Mouse (Mus musculus): Measurements from ENCODE around the gene Scamp3. TPM values are rescaled to one million over a fixed set of nuclear protein-coding genes. Genes with fewer than 3 reads are reported as not detected.

Gene Scamp3
- polyA plus RNA-seq (2015; fragmentation: Illumina TruSeq; extraction: RNeasy Lipid Tissue Mini Kit (QIAGEN cat#74804); ENCODE audit: low read depth, low replicate concordance), result 70.0 TPM

DNA sequence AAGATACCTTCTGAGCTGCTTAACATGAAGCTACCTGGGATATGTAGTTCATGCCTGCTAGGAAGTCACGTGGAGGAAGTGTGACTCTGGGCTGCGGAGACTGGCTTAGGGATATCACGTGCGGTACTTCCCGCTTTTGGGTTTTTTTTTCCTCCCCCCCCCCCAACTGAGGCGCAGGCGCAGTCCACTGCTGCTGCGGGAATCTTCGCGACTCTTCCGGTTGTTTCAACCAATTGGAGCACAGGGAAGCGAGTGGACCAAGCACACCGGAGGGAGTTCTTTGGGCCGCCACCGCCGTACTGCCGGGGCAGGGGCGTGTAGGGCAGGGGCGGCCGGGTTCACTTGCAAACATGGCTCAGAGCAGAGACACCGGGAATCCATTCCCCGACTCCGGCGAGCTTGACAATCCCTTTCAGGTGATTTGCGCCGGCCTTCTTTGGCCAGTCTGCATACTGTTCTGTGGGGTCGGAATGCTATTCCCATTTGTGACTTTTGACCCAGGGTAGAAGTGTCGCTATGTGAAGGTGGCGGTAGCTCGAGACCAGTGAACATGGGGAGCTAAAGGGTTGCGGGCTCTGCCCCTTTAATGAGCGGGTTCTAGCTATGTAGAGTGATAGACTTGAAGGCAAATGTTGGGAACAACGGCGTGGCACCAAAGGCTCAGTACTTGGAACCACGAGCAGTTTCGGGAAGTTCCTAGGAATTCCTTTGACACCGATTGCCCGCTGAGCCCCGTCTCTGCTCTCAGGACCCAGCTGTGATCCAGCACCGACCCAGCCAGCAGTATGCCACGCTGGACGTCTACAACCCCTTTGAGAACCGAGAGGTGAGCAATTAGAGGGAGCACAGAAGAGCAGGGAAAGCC is at the start of gene Scamp3:
Gene Scamp3, plus strand, starts transcription at position 232 of the 865 bp plus-strand sequence.

DNA sequence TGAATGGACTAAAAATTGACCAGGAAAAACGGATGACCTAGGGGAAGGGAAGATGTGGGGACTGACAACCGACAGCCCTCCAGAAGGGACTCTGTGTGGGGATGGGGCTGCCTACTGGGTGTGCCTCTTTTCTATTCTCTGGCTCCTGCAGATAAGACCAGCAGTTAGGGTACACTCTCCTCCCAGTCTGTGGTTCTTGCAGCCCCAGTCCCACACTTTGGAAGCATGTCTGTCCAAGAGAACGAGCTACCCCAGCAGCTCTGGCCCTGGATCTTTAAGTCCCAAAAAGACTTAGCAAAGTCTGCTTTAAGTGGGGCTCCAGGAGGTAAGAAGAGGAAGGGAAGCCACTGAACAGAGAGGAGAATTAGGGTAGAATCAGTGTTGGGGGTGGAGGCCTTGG is 41.3 kb upstream of the Scamp3 start, which contains the start of gene Pklr:
Gene Pklr, plus strand, starts transcription at position 185 of the 400 bp plus-strand sequence.

DNA sequence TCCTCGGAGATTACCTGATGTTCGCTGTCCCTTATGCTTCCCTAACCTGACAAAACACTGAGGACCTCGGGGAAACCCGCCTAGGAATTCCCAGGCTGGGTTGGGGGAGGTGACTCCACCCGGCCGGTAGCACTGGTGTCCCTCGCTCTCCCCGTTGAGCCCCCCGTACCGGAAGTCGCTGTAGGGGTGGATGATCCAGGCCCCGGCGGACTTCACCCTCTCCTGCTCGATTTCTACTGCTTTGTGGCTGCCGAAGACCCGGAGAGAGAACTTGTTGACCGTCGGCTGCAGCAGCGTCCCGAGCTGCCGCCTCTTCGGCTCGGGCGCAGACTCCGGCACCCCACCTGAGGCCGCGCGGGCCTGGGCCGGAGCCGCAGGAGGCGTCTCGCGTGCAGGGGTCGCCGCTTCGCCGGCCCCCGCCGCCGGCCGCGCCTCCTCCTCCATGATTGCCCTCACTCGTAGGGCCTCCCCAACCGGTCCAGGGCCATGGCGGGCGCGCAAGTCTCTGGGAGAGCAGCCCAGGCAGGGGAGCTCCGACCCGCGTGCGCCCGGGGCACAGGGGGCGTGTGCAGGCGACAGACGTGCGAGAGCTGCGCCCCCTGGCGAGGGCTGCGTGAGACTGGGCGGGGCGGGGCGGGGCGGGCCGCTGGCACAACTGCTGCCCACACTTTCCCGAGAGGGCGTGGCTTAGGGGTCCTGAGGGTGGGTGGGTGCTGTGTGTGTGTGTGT is 17.5 kb upstream of the Scamp3 start, which contains the start of gene Hcn3:
Gene Hcn3, minus strand, starts transcription at position 581 of the 729 bp plus-strand sequence.

GRCm38 (mm10) chr3:89164506-89165267 is 12.6 kb upstream of the Scamp3 start, which contains the start of gene Clk2:
Gene Clk2 (plus strand): TSS chr3:89164795.

GRCm38 (mm10) chr3:89183058-89183958 is 6.0 kb downstream of the Scamp3 start, which contains the start of gene Fam189b:
Gene Fam189b (plus strand): TSS chr3:89183143.

DNA sequence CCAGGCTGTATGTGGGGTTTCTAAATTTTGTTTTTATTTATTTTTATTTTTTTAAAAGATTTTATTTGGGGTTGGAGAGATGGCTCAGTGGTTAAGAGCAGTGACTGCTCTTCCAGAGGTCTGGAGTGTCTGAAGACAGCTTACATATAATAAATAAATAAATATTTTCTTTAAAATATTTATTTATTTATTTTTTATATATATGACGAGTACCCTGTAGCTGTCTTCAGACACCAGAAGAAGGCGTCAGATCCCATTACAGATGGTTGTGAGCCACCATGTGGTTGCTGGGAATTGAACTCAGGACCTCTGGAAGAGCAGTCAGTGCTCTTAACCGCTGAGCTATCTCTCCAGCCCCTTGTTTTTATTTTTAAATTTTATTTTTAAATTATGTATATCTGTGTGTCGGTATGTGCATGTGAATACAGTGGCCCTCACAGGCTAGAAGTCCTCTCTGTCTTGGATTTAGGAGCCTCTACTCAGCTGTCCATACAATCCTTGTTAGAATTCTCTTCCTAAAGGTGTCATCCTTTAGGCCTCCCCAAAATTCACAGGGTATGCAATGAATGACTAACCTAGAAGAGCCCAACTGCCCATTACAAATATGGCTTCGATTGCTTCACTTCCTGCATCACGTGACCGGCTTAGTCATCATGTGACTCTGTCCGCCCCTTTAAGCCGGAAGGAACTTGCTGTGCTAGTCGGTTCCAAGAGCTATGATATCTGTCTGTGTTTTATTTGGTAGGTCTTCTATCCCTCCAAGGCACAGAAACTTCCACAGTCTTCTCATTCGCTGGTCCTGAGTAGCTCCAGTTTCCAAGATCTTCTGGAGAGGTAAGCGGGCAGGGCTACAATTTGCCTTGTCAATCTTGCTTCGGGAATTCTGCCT is 25.2 kb downstream of the Scamp3 start, which contains the start of gene Gba:
Gene Gba, plus strand, starts transcription at position 676 of the 889 bp plus-strand sequence.

GRCm38 (mm10) chr3:89214681-89215411 is 37.6 kb downstream of the Scamp3 start, which contains the start of gene Thbs3:
Gene Thbs3 (plus strand): TSS chr3:89215180.

DNA sequence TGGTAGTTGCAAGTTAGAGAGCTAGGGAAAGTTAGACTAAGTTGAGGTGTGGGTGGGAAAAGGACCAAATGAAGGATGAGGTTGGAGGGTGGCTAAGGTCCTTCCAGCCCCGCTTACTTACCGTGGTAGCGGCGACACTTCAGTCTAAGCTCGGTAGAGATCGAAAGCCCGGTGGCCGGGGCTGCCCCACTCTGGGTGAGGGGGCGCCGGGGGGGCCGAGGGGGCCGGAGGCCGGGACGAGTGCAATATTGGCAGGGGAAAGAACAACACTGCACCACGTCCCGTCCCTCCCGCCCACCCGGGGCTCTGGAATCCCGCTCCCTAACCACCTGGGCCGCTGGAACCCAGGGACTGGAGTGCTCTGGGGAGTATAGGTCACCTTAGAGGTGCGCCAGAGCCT is 49.6 kb downstream of the Scamp3 start, which contains the start of gene Mtx1:
Gene Mtx1, minus strand, starts transcription at position 189 of the 400 bp plus-strand sequence.

GRCm38 (mm10) chr3:89228836-89229235 is 51.6 kb downstream of the Scamp3 start, which contains the start of gene Muc1:
Gene Muc1 (plus strand): TSS chr3:89229057.

Other genes starting within 250 kb of the Scamp3 start
- gene Ash1l, start 226.9 kb upstream of the Scamp3 start, polyA plus RNA-seq (2015; fragmentation: Illumina TruSeq; extraction: RNeasy Lipid Tissue Mini Kit (QIAGEN cat#74804); ENCODE audit: low read depth, low replicate concordance), result 33.9 TPM
- 140 TPM for gene Dap3, start 226.3 kb upstream of the Scamp3 start, polyA plus RNA-seq (2015; fragmentation: Illumina TruSeq; extraction: RNeasy Lipid Tissue Mini Kit (QIAGEN cat#74804); ENCODE audit: low read depth, low replicate concordance)
- gene Rusc1, start 84.2 kb upstream of the Scamp3 start, polyA plus RNA-seq (2015; fragmentation: Illumina TruSeq; extraction: RNeasy Lipid Tissue Mini Kit (QIAGEN cat#74804); ENCODE audit: low read depth, low replicate concordance), result 130 TPM
- not detected for gene Gm43738, start 76.4 kb upstream of the Scamp3 start, polyA plus RNA-seq (2015; fragmentation: Illumina TruSeq; extraction: RNeasy Lipid Tissue Mini Kit (QIAGEN cat#74804); ENCODE audit: low read depth, low replicate concordance)
- gene Fdps, start 75.5 kb upstream of the Scamp3 start, polyA plus RNA-seq (2015; fragmentation: Illumina TruSeq; extraction: RNeasy Lipid Tissue Mini Kit (QIAGEN cat#74804); ENCODE audit: low read depth, low replicate concordance), result 98.7 TPM
- not detected for gene Pklr, start 41.3 kb upstream of the Scamp3 start, polyA plus RNA-seq (2015; fragmentation: Illumina TruSeq; extraction: RNeasy Lipid Tissue Mini Kit (QIAGEN cat#74804); ENCODE audit: low read depth, low replicate concordance)
- gene Hcn3, start 17.3 kb upstream of the Scamp3 start, polyA plus RNA-seq (2015; fragmentation: Illumina TruSeq; extraction: RNeasy Lipid Tissue Mini Kit (QIAGEN cat#74804); ENCODE audit: low read depth, low replicate concordance), result 8.9 TPM
- gene Clk2, start 12.7 kb upstream of the Scamp3 start, polyA plus RNA-seq (2015; fragmentation: Illumina TruSeq; extraction: RNeasy Lipid Tissue Mini Kit (QIAGEN cat#74804); ENCODE audit: low read depth, low replicate concordance), result 35.8 TPM
- 38.8 TPM for gene Fam189b, start 5.7 kb downstream of the Scamp3 start, polyA plus RNA-seq (2015; fragmentation: Illumina TruSeq; extraction: RNeasy Lipid Tissue Mini Kit (QIAGEN cat#74804); ENCODE audit: low read depth, low replicate concordance)
- 53.9 TPM for gene Gba, start 25.5 kb downstream of the Scamp3 start, polyA plus RNA-seq (2015; fragmentation: Illumina TruSeq; extraction: RNeasy Lipid Tissue Mini Kit (QIAGEN cat#74804); ENCODE audit: low read depth, low replicate concordance)
- 26.1 TPM for gene Thbs3, start 37.7 kb downstream of the Scamp3 start, polyA plus RNA-seq (2015; fragmentation: Illumina TruSeq; extraction: RNeasy Lipid Tissue Mini Kit (QIAGEN cat#74804); ENCODE audit: low read depth, low replicate concordance)
- 99.5 TPM for gene Mtx1, start 49.6 kb downstream of the Scamp3 start, polyA plus RNA-seq (2015; fragmentation: Illumina TruSeq; extraction: RNeasy Lipid Tissue Mini Kit (QIAGEN cat#74804); ENCODE audit: low read depth, low replicate concordance)
- gene Muc1, start 51.6 kb downstream of the Scamp3 start, polyA plus RNA-seq (2015; fragmentation: Illumina TruSeq; extraction: RNeasy Lipid Tissue Mini Kit (QIAGEN cat#74804); ENCODE audit: low read depth, low replicate concordance), result 0.33 TPM
- gene Krtcap2, start 68.5 kb downstream of the Scamp3 start, polyA plus RNA-seq (2015; fragmentation: Illumina TruSeq; extraction: RNeasy Lipid Tissue Mini Kit (QIAGEN cat#74804); ENCODE audit: low read depth, low replicate concordance), result 68.5 TPM
- gene Trim46, start 68.8 kb downstream of the Scamp3 start, polyA plus RNA-seq (2015; fragmentation: Illumina TruSeq; extraction: RNeasy Lipid Tissue Mini Kit (QIAGEN cat#74804); ENCODE audit: low read depth, low replicate concordance), result 53.6 TPM
- gene Dpm3, start 81.9 kb downstream of the Scamp3 start, polyA plus RNA-seq (2015; fragmentation: Illumina TruSeq; extraction: RNeasy Lipid Tissue Mini Kit (QIAGEN cat#74804); ENCODE audit: low read depth, low replicate concordance), result 107 TPM
- 61.6 TPM for gene Slc50a1, start 93.1 kb downstream of the Scamp3 start, polyA plus RNA-seq (2015; fragmentation: Illumina TruSeq; extraction: RNeasy Lipid Tissue Mini Kit (QIAGEN cat#74804); ENCODE audit: low read depth, low replicate concordance)
- gene Efna1, start 103.7 kb downstream of the Scamp3 start, polyA plus RNA-seq (2015; fragmentation: Illumina TruSeq; extraction: RNeasy Lipid Tissue Mini Kit (QIAGEN cat#74804); ENCODE audit: low read depth, low replicate concordance), result 9.0 TPM
- 43.7 TPM for gene Efna3, start 145.5 kb downstream of the Scamp3 start, polyA plus RNA-seq (2015; fragmentation: Illumina TruSeq; extraction: RNeasy Lipid Tissue Mini Kit (QIAGEN cat#74804); ENCODE audit: low read depth, low replicate concordance)
- not detected for gene Efna4, start 160.6 kb downstream of the Scamp3 start, polyA plus RNA-seq (2015; fragmentation: Illumina TruSeq; extraction: RNeasy Lipid Tissue Mini Kit (QIAGEN cat#74804); ENCODE audit: low read depth, low replicate concordance)
- gene Adam15, start 172.5 kb downstream of the Scamp3 start, polyA plus RNA-seq (2015; fragmentation: Illumina TruSeq; extraction: RNeasy Lipid Tissue Mini Kit (QIAGEN cat#74804); ENCODE audit: low read depth, low replicate concordance), result 137 TPM
- 0.19 TPM for gene Dcst2, start 184.5 kb downstream of the Scamp3 start, polyA plus RNA-seq (2015; fragmentation: Illumina TruSeq; extraction: RNeasy Lipid Tissue Mini Kit (QIAGEN cat#74804); ENCODE audit: low read depth, low replicate concordance)
- not detected for gene Dcst1, start 187.8 kb downstream of the Scamp3 start, polyA plus RNA-seq (2015; fragmentation: Illumina TruSeq; extraction: RNeasy Lipid Tissue Mini Kit (QIAGEN cat#74804); ENCODE audit: low read depth, low replicate concordance)
- 17.3 TPM for gene Zbtb7b, start 217.3 kb downstream of the Scamp3 start, polyA plus RNA-seq (2015; fragmentation: Illumina TruSeq; extraction: RNeasy Lipid Tissue Mini Kit (QIAGEN cat#74804); ENCODE audit: low read depth, low replicate concordance)
- 5.2 TPM for gene Lenep, start 225.3 kb downstream of the Scamp3 start, polyA plus RNA-seq (2015; fragmentation: Illumina TruSeq; extraction: RNeasy Lipid Tissue Mini Kit (QIAGEN cat#74804); ENCODE audit: low read depth, low replicate concordance)
- 29.1 TPM for gene Flad1, start 234.4 kb downstream of the Scamp3 start, polyA plus RNA-seq (2015; fragmentation: Illumina TruSeq; extraction: RNeasy Lipid Tissue Mini Kit (QIAGEN cat#74804); ENCODE audit: low read depth, low replicate concordance)
- gene Cks1b, start 240.9 kb downstream of the Scamp3 start, polyA plus RNA-seq (2015; fragmentation: Illumina TruSeq; extraction: RNeasy Lipid Tissue Mini Kit (QIAGEN cat#74804); ENCODE audit: low read depth, low replicate concordance), result 4.6 TPM
- gene Shc1, start 241.0 kb downstream of the Scamp3 start, polyA plus RNA-seq (2015; fragmentation: Illumina TruSeq; extraction: RNeasy Lipid Tissue Mini Kit (QIAGEN cat#74804); ENCODE audit: low read depth, low replicate concordance), result 11.6 TPM

Measured in brain, adult 10 weeks (tissue).